Mouse (Mus musculus) mesoderm, embryonic 11.5 days (tissue): ENCODE results near the gene Hist1h2bg.
A peak's percentile ranks its signal among the peaks of the same experiment; 100 is the strongest.

Experiments
- DNase-seq: peaks from one replicate; pipeline ENCODE4 v3.0.0-alpha.2; 2012; ENCODE audit warnings: low read depth, low spot score

Gene Hist1h2bg

DNA sequence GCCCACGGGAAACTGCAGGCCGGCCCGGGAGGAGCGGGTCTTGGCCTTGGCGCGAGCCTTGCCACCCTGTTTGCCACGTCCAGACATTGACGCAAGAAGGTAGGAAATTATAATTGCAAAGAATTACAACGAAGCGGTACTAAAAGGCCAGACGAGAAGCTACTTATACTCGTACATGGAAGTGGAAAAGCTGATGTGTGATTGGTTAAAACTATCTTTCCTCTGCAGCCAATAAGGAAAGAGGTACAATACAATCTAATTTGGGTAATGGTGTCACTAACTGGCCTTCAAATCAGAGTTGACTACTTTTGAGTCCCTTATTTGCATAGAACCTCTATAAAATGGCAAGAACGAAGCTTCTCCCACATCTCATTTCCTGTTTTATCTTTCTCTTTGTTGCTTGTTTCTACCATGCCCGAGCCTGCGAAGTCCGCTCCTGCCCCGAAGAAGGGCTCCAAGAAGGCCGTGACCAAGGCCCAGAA lies at the start of gene Hist1h2bg, which contains the start of gene Hist1h2ae:
Gene Hist1h2bg, plus strand, starts transcription at position 375 of the 482 bp plus-strand sequence.
Gene Hist1h2ae, minus strand, starts transcription at position 199 of the 482 bp plus-strand sequence.
- DNase-seq, result peak; percentile 90

DNA sequence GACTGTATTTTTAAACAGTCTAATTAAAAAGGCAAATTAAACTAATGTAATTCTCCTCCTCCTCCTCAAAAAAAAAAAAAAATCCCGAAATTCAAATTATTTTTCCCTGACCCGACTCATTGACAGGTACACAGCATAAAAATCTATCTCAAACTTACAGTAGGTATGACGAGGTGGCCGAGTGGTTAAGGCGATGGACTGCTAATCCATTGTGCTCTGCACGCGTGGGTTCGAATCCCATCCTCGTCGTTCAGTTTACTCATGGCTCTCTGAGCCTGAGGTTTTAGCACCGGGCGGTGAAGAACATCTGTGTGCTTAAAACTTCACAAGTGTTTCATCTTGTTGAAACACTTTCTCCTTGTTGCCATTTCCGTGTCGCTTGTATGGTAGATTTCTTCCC lies 49.5 kb upstream of the Hist1h2bg start:
- DNase-seq, result peak; percentile 83

DNA sequence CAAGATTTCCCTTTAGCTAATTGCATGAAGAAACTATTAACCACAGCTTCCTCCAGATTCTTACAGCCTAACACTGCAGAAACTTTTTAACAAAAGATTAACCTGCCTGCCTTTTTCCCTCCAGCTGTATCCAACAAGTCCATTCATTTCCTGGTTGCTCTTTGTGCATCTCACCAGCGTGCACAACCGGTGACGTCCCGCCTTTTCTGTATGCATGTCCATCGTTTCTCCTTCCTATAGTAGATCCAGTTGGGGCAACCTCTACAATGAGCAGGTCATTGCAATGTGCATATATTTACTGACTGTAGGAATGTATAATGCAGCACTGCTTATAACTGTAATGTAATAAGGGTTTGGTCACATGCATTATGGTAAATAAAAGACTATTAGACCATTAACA lies 47.2 kb upstream of the Hist1h2bg start:
- DNase-seq, result no peak

- peak; percentile 93 for DNase-seq
Observed at GRCm38 (mm10) chr13:23524654-23525053, 46.5 kb upstream of the Hist1h2bg start.

DNA sequence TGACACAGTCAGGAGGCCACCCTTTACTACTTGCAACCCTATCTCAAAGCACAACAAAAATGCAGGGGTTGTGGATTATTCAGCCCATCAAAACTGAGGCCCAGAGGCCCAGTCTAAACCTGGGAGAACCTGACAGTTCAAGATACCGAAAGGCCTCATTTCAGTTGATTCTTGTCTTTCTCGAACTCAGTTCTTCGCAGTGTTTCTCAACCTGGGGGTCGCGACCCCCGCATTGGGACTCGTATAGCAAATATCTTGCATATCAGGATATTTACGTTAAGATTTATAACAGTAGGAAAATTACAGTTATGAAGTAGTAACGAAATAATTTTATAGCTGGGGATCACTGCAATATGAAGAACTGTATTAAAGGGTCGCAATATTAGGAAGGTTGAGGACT lies 45.3 kb upstream of the Hist1h2bg start:
- DNase-seq, result no peak

- DNase-seq, result peak; percentile 92
Observed at GRCm38 (mm10) chr13:23526312-23526711, 44.9 kb upstream of the Hist1h2bg start.

DNA sequence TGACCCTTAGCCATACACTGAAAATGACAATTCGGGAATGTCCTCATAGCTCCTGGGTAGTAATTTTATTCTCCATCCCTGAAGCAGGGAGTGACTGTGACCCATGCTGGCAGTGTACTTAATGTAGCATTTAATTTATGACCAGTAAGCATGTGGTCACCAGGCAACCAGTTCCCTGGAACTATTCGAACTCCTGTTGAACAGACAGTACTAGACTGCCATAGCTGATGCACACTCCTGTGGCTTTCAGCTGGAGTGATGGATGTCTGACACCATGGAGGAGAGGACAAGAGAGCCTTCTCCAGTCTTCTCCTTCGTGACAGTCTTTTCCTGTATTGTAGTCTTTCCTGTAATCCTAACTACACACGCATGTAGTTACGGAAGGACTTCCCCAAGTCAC lies 42.2 kb upstream of the Hist1h2bg start:
- no peak for DNase-seq

DNA sequence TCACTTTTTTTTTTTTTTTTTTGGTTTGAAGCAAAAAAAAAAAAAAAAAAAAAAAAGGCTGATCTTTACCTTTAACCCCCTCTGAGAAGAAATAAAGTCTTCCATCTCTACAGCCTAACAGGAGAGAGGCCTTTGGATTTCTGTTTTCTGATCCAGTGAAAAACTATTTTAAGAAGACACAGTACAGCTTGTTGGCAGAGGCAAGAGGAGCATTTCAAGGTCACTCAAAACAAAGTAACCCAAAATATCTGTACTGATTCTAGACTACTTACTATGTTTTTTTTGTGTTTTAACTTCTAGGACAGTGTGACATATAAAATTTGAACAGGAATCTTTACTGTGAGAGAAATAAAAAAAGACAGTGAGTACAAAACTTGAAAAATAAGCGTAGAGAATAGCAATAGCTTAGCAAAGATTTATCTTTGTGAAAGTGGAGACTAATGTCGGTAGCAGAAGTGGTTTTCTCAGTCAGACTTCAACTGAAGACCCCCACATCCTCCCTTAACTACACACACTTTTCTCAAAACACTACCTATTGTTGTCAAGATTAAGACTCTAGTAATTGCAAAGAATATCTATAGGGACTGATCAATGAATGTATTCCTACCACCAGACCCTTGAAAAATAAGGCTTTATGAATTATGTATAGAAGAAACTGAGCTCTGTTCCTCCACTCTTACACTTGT lies 41.6 kb upstream of the Hist1h2bg start:
- DNase-seq, result no peak

DNA sequence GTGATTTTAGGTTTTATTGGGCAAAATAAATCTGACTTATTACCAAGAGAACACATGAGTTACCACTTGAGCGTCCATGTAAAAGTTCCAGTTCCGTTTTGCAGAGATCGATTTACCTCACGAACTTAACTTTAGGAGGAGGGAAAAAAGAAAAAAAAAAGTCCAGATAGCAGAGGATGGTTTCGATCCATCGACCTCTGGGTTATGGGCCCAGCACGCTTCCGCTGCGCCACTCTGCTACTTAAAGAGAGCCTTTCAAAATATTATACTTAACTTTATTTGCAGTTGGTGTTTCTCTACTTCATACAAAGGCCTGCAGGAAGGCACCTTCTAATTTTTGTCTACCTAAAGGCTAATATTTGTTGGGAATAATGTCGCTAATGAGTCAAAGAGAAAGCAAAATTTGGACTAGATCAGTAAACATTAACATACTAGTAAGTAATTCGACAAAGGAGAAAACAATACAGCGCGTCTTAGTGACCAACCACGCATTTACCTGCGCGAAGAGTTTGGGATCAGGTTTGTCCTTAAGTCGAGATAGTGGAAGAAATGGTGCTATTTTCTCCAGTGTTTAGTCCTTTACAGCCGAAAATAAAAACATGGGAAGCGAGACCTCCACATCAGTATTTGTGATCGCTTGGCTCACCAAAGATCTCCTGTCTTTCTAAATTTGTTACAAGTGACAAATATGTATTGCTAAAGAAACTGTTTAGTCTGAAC lies 40.9 kb upstream of the Hist1h2bg start:
- no peak for DNase-seq

DNA sequence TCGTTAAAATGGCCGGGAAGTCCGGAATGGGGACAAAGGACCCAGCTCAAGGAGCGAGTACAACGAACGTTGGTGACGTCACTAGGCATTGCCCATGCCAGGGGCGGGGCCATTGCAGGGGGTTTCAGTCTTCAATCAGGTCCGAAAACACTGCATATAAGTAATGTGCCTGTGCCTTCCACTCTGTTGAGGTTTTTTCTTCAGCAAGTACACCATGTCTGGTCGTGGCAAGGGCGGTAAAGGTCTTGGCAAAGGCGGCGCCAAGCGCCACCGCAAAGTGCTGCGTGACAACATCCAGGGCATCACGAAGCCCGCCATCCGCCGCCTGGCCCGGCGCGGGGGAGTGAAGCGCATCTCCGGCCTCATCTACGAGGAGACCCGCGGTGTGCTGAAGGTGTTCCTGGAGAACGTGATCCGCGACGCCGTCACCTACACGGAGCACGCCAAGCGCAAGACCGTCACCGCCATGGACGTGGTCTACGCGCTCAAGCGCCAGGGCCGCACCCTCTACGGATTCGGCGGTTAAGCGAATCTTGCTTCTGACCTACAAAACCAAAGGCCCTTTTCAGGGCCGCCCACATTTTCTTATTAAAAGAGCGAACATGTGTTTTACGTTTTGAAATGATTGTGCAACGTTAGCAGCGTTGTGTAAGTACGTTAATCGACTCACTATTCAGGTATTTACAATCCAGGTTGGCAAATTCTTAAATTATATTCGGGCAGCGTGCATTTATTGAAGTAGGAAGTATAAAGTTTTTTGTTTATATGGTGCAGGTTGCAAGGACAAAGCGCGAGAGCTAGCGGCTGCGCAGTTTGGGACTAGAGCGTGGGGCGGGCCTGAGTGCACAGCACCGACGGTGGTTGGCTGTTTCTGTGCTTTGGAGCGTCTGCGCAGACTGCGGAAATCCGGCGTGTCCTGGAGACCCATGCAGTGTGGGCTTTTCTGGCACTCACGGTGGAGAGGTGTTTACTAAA lies 40.0 kb upstream of the Hist1h2bg start, which contains the start of gene Hist1h4h:
Gene Hist1h4h, plus strand, starts transcription at position 150 of the 975 bp plus-strand sequence.
- peak; percentile 98 for DNase-seq

- DNase-seq, result no peak
Observed at GRCm38 (mm10) chr13:23532262-23533075, 38.7 kb upstream of the Hist1h2bg start.

- peak; percentile 91 for DNase-seq
Observed at GRCm38 (mm10) chr13:23533560-23534367, 37.4 kb upstream of the Hist1h2bg start, which contains the start of gene Hist1h2af. Hist1h2af (plus strand) TSS chr13:23533906.

DNA sequence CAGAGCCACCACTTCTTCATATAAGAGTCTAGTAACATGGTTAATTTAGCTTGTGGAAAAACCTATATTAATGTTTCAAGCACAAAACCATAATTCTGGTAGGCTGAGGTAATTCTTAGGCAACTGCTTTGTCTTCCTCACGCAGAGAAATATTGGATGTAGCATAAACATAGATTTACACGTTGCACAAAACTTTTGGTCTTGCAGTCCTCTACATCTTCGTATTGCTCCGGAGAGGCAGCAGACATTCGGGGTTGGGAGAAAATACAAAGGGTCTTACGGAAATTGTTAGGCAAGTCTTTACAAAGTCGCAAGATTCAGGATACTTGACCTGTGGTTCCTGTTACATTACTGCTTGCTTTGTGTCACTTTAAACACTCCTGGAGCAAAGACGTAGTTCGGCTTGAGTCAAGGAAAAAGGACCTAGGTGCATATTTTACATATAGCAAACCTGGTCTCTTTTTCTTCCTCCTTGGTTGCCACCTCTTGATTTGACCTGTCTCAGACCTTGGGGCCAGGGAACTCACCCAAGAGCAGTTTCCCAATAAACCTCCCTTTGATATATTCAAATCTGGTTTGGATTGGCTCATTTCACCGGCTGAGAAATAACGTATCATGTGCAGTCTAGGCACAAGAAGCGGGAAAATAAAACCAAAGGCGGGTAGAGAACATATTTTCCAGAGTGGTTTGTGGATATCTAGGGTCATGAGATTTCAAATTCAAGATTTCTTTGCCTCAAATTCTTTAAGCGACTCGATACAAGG lies 36.6 kb upstream of the Hist1h2bg start:
- no peak for DNase-seq

GRCm38 (mm10) chr13:23535137-23536075 lies 35.8 kb upstream of the Hist1h2bg start, which contains the start of gene Hist1h3g:
Hist1h3g (plus strand) TSS chr13:23535422.
- DNase-seq, result peak; percentile 96

DNA sequence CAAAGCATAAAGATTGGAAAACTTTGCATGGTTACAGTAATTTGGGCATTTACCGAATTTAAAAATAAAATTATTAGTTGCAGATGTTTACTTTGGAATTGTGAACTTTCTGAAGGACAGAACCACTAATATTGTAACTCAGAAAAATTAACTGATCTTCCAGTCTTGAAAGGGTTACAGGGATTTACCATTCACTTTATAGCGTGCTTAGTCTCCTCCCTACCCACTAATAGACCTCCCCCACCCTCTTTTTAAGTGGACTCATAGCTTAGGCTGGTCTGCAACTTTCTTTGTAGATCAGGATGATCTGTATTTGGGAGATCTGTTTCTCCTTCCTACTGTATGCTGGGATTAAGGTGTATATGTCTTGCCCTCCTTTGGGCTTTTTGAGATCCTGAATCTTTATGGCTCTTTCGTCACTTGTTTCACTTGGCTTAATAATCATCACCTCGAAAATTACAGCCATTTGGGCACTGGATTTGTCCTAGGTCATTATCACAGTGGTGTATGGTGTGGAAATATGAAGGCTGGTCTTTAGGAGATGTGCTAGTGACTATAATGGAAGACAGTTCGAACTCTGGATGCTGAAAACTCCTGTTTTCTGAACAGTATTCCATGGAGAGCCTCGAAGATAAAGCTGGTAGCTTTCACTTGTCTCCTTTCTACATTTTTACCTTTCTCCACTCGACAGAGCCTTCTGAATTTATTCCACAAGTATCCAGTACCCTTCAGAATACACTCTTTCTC lies 34.9 kb upstream of the Hist1h2bg start:
- no peak for DNase-seq

DNA sequence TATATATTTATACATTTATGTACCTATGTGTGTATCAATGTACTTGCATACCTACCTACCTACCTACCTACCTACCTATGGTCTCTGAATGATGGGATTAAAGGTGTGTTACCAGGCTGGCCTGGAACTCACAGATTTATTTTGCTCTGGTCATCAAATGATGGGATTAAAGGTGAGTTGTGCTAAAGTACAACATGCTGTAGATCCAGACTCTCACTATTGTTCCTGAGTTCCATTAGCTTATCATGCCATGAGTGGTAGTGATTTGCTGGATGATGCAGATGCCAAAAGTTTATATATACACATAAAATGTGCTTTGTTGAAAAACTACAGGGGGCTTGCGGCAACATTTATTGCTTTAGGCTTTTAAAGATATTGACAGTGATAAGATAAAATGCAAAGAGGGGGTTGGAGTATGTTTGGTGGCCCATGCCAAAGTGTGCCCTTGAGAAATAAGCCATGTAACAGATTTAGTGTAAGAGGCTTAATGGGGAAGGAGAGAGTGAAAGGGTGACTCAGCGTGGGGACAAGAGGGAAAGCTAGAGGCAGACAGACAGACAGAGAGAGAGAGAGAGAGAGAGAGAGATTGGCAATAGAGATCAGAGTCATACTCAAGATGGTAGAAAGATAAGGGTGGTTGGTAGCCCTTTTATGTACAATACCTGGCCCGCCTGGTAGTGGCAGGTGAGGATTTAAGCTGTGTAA lies 34.0 kb upstream of the Hist1h2bg start:
- DNase-seq, result no peak
